Mouse (Mus musculus): Measurements from ENCODE around the gene Artn. TPM values are rescaled to one million over a fixed set of nuclear protein-coding genes. Genes with fewer than 3 reads are reported as not detected.
A peak's percentile ranks its signal among the peaks of the same experiment; 100 is the strongest.

The Artn gene
- polyA plus RNA-seq, 1 experiment from 2014 or later = 2.0 TPM

- Histone ChIP-seq H3K4me2 (ENCODE audit: low read depth, low read length) (no peak overlapping the region), H3K4me3 (ENCODE audit: low read depth, low read length) (no peak overlapping the region), H3K27ac (replicated peaks; ENCODE audit: low read depth, low read length) (no peak overlapping the region), H3K27me3 (ENCODE audit: control insufficient read depth, insufficient read depth, low read length) (no peaks in the 10 kb centered on the region), H3K9ac (replicated peaks; ENCODE audit: low read length) (no peak overlapping the region), H3K36me3 (replicated peaks; ENCODE audit: control insufficient read depth, insufficient read depth, low read depth, low read length) (no peaks in the 10 kb centered on the region), H3K9me3 (replicated peaks; ENCODE audit: control insufficient read depth, low read length) (no peaks in the 10 kb centered on the region), H3K4me1 (ENCODE audit: control insufficient read depth, insufficient read depth, low read length) (peaks cover 4% of the 10 kb centered on the region; the same call in 1 of the 2 replicates)
- WGBS = 91% methylated on average over 4 of the region's 4 CpGs
- ATAC-seq (replicated peaks; ENCODE audit: insufficient number of reproducible peaks, low FRiP score, low TSS enrichment, low read depth) = no peak
- no peak for DNase-seq (ENCODE audit: low spot score)
Measured at GRCm38 (mm10) chr4:117917847-117918246, 11.7 kb downstream of the Artn start.

- WGBS = 78% methylated on average over 4 of the region's 4 CpGs
- no peak for DNase-seq (ENCODE audit: low spot score)
- Histone ChIP-seq H3K4me3 (ENCODE audit: low read depth, low read length) (no peak overlapping the region), H3K36me3 (replicated peaks; ENCODE audit: control insufficient read depth, insufficient read depth, low read depth, low read length) (no peaks in the 10 kb centered on the region), H3K27me3 (ENCODE audit: control insufficient read depth, insufficient read depth, low read length) (no peaks in the 10 kb centered on the region), H3K9ac (replicated peaks; ENCODE audit: low read length) (no peak overlapping the region), H3K4me2 (ENCODE audit: low read depth, low read length) (no peak overlapping the region), H3K27ac (replicated peaks; ENCODE audit: low read depth, low read length) (no peak overlapping the region), H3K9me3 (replicated peaks; ENCODE audit: control insufficient read depth, low read length) (no peaks in the 10 kb centered on the region), H3K4me1 (ENCODE audit: control insufficient read depth, insufficient read depth, low read length) (peaks cover 4% of the 10 kb centered on the region; the same call in 1 of the 2 replicates)
- no peak for ATAC-seq (replicated peaks; ENCODE audit: insufficient number of reproducible peaks, low FRiP score, low TSS enrichment, low read depth)
Measured at GRCm38 (mm10) chr4:117917402-117917801, 12.2 kb downstream of the Artn start.

GRCm38 (mm10) chr4:117916386-117916785, 13.2 kb downstream of the Artn start:
- WGBS = 86% methylated on average over 5 of the region's 5 CpGs
- H3K9ac ChIP-seq (replicated peaks; ENCODE audit: low read length) = no peak overlapping the region
- no peak overlapping the region for H3K4me3 ChIP-seq (ENCODE audit: low read depth, low read length)
- no peaks in the 10 kb centered on the region for H3K36me3 ChIP-seq (replicated peaks; ENCODE audit: control insufficient read depth, insufficient read depth, low read depth, low read length)
- no peaks in the 10 kb centered on the region for H3K9me3 ChIP-seq (replicated peaks; ENCODE audit: control insufficient read depth, low read length)
- H3K4me2 ChIP-seq (ENCODE audit: low read depth, low read length) = no peak overlapping the region
- H3K27ac ChIP-seq (replicated peaks; ENCODE audit: low read depth, low read length) = no peak overlapping the region
- no peak for DNase-seq (ENCODE audit: low spot score)
- H3K27me3 ChIP-seq (ENCODE audit: control insufficient read depth, insufficient read depth, low read length) = no peaks in the 10 kb centered on the region
- peaks cover 4% of the 10 kb centered on the region; the same call in 1 of the 2 replicates for H3K4me1 ChIP-seq (ENCODE audit: control insufficient read depth, insufficient read depth, low read length)
- no peak for ATAC-seq (replicated peaks; ENCODE audit: insufficient number of reproducible peaks, low FRiP score, low TSS enrichment, low read depth)

- DNase-seq (ENCODE audit: low spot score) (no peak), ATAC-seq (replicated peaks; ENCODE audit: insufficient number of reproducible peaks, low FRiP score, low TSS enrichment, low read depth) (no peak)
- Histone ChIP-seq H3K4me2 (ENCODE audit: low read depth, low read length) (peak overlapping the region; percentile 94), H3K9ac (replicated peaks; ENCODE audit: low read length) (peak overlapping the region; percentile 74), H3K9me3 (replicated peaks; ENCODE audit: control insufficient read depth, low read length) (no peaks in the 10 kb centered on the region), H3K4me1 (ENCODE audit: control insufficient read depth, insufficient read depth, low read length) (peaks cover 4% of the 10 kb centered on the region; the same call in 1 of the 2 replicates), H3K36me3 (replicated peaks; ENCODE audit: control insufficient read depth, insufficient read depth, low read depth, low read length) (no peaks in the 10 kb centered on the region), H3K27me3 (ENCODE audit: control insufficient read depth, insufficient read depth, low read length) (no peaks in the 10 kb centered on the region), H3K27ac (replicated peaks; ENCODE audit: low read depth, low read length) (no peak overlapping the region), H3K4me3 (ENCODE audit: low read depth, low read length) (peak overlapping the region; percentile 65)
- WGBS = 13% methylated on average over 19 of the region's 19 CpGs
Measured at GRCm38 (mm10) chr4:117915489-117916105, 14.0 kb downstream of the Artn start.

GRCm38 (mm10) chr4:117914591-117915442, 14.7 kb downstream of the Artn start, which contains the start of gene Ipo13:
Gene Ipo13, minus strand, starts transcription at chr4:117914999.
- peak; percentile 94 for ATAC-seq (replicated peaks; ENCODE audit: insufficient number of reproducible peaks, low FRiP score, low TSS enrichment, low read depth)
- H3K4me3 ChIP-seq (ENCODE audit: low read depth, low read length) = peak within 1 kb of the TSS; percentile 65
- peak within 1 kb of the TSS; percentile 74; the same call in 1 of the 2 replicates for H3K27ac ChIP-seq (replicated peaks; ENCODE audit: low read depth, low read length)
- peak within 1 kb of the TSS; percentile 94 for H3K4me2 ChIP-seq (ENCODE audit: low read depth, low read length)
- peak; percentile 98 for DNase-seq (ENCODE audit: low spot score)
- peaks cover 4% of the 10 kb centered on the region; the same call in 1 of the 2 replicates for H3K4me1 ChIP-seq (ENCODE audit: control insufficient read depth, insufficient read depth, low read length)
- H3K36me3 ChIP-seq (replicated peaks; ENCODE audit: control insufficient read depth, insufficient read depth, low read depth, low read length) = no peaks in the 10 kb centered on the region
- no peaks in the 10 kb centered on the region for H3K9me3 ChIP-seq (replicated peaks; ENCODE audit: control insufficient read depth, low read length)
- 0% methylated on average over 61 of the region's 61 CpGs for WGBS
- H3K9ac ChIP-seq (replicated peaks; ENCODE audit: low read length) = peak within 1 kb of the TSS; percentile 74
- no peaks in the 10 kb centered on the region for H3K27me3 ChIP-seq (ENCODE audit: control insufficient read depth, insufficient read depth, low read length)

- H3K4me1 ChIP-seq (ENCODE audit: control insufficient read depth, insufficient read depth, low read length) = peaks cover 4% of the 10 kb centered on the region; the same call in 1 of the 2 replicates
- H3K9me3 ChIP-seq (replicated peaks; ENCODE audit: control insufficient read depth, low read length) = no peaks in the 10 kb centered on the region
- H3K27me3 ChIP-seq (ENCODE audit: control insufficient read depth, insufficient read depth, low read length) = no peaks in the 10 kb centered on the region
- H3K4me3 ChIP-seq (ENCODE audit: low read depth, low read length) = peak overlapping the region; percentile 65
- H3K9ac ChIP-seq (replicated peaks; ENCODE audit: low read length) = peak overlapping the region; percentile 74
- ATAC-seq (replicated peaks; ENCODE audit: insufficient number of reproducible peaks, low FRiP score, low TSS enrichment, low read depth) (no peak; the same call in 1 of the 2 replicates), DNase-seq (ENCODE audit: low spot score) (no peak)
- peak overlapping the region; percentile 94 for H3K4me2 ChIP-seq (ENCODE audit: low read depth, low read length)
- WGBS = 22% methylated on average over 8 of the region's 8 CpGs
- H3K27ac ChIP-seq (replicated peaks; ENCODE audit: low read depth, low read length) = no peak overlapping the region
- no peaks in the 10 kb centered on the region for H3K36me3 ChIP-seq (replicated peaks; ENCODE audit: control insufficient read depth, insufficient read depth, low read depth, low read length)
Measured at GRCm38 (mm10) chr4:117914031-117914430, 15.5 kb downstream of the Artn start.

- peaks cover 4% of the 10 kb centered on the region; the same call in 1 of the 2 replicates for H3K4me1 ChIP-seq (ENCODE audit: control insufficient read depth, insufficient read depth, low read length)
- H3K27me3 ChIP-seq (ENCODE audit: control insufficient read depth, insufficient read depth, low read length) = no peaks in the 10 kb centered on the region
- DNase-seq (ENCODE audit: low spot score) (no peak), ATAC-seq (replicated peaks; ENCODE audit: insufficient number of reproducible peaks, low FRiP score, low TSS enrichment, low read depth) (no peak)
- no peaks in the 10 kb centered on the region for H3K36me3 ChIP-seq (replicated peaks; ENCODE audit: control insufficient read depth, insufficient read depth, low read depth, low read length)
- no peaks in the 10 kb centered on the region for H3K9me3 ChIP-seq (replicated peaks; ENCODE audit: control insufficient read depth, low read length)
- no peak overlapping the region for H3K27ac ChIP-seq (replicated peaks; ENCODE audit: low read depth, low read length)
- H3K4me2 ChIP-seq (ENCODE audit: low read depth, low read length) = peak overlapping the region; percentile 94; the same call in 1 of the 2 replicates
- 61% methylated on average over 3 of the region's 3 CpGs for WGBS
- no peak overlapping the region for H3K9ac ChIP-seq (replicated peaks; ENCODE audit: low read length)
- no peak overlapping the region for H3K4me3 ChIP-seq (ENCODE audit: low read depth, low read length)
Measured at GRCm38 (mm10) chr4:117913421-117913820, 16.1 kb downstream of the Artn start.

Data from embryonic facial prominence, embryonic 11.5 days (tissue).